15 mouse cellular contexts compared by ENCODE assay signal in the genomic region with DNA sequence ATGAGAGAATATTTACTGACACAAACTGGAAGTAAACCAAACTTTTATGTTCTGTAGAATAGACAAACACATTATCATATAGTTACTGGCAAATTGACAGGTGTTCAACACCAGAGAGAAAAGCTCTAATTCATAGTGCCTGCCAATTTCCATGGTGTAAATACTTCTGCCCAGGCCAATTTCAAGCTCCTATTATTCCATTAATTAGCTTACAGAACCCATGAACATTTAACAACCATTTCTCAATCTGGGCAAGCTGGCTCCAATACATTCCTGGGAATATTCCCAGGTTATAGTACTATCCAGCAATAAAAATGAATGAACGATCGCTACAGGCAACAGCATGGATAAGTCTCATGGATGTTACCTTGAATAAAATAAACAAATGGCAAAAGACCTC.
"Had no signal": no experiment of that assay in that cellular context is flagged by ENCODE, and none has a peak within 500 bp of the region (broad histone marks: within the 10 kb centered on the region; RNA-seq: fewer than 3 reads in every experiment).

No protein-coding gene starts in this region.

- H3K4me3 ChIP-seq: limb, embryonic 12.5 days; liver, embryonic 13.5 days; lung, embryonic 15.5 days; megakaryocyte, embryonic 14.5 days; midbrain, embryonic 13.5 days; neural tube, embryonic 13.5 days; stomach, embryonic 15.5 days had no signal

- H3K9me3 ChIP-seq: liver, embryonic 13.5 days; lung, embryonic 15.5 days; neural tube, embryonic 13.5 days; stomach, embryonic 15.5 days had no signal

- H3K9ac ChIP-seq: limb, embryonic 12.5 days; liver, embryonic 13.5 days; liver, postnatal 0 days; lung, embryonic 15.5 days; midbrain, embryonic 13.5 days; neural tube, embryonic 13.5 days; stomach, embryonic 15.5 days had no signal

- DNase-seq: kidney, postnatal 25 days; liver; liver, embryonic 13.5 days; liver, postnatal 0 days; lung, postnatal 14 days; right cerebral cortex, postnatal 14 days; thymus, adult 2 months; thymus, postnatal 25 days had no signal

- H3K4me2 ChIP-seq: limb, embryonic 12.5 days; liver, embryonic 13.5 days; lung, embryonic 15.5 days; midbrain, embryonic 13.5 days; neural tube, embryonic 13.5 days; stomach, embryonic 15.5 days had no signal

- H3K4me1 ChIP-seq: limb, embryonic 12.5 days; liver, embryonic 13.5 days; lung, embryonic 15.5 days; midbrain, embryonic 13.5 days; neural tube, embryonic 13.5 days; stomach, embryonic 15.5 days had no signal

- H3K27me3 ChIP-seq: limb, embryonic 12.5 days; liver, embryonic 13.5 days; lung, embryonic 15.5 days; megakaryocyte, embryonic 14.5 days; midbrain, embryonic 13.5 days; neural tube, embryonic 13.5 days; stomach, embryonic 15.5 days had no signal

- H3K27ac ChIP-seq: limb, embryonic 12.5 days; liver, embryonic 13.5 days; lung, embryonic 15.5 days; macrophage; midbrain, embryonic 13.5 days; neural tube, embryonic 13.5 days; stomach, embryonic 15.5 days had no signal

- H3K36me3 ChIP-seq: limb, embryonic 12.5 days; liver, embryonic 13.5 days; lung, embryonic 15.5 days; midbrain, embryonic 13.5 days; neural tube, embryonic 13.5 days; stomach, embryonic 15.5 days had no signal

- ATAC-seq: liver, postnatal 0 days; midbrain, embryonic 13.5 days had no signal
